Mouse (Mus musculus): ENCODE data around the gene Kalrn. TPM values are rescaled to one million over a fixed set of nuclear protein-coding genes. Genes with fewer than 3 reads are reported as not detected.

Gene Kalrn
- polyA plus RNA-seq, 1 experiment from 2014 or later = 39.2 TPM

- Histone ChIP-seq H3K36me3 (replicated peaks) (no peaks in the 10 kb centered on the region), H3K9me3 (no peaks in the 10 kb centered on the region), H3K4me2 (no peak overlapping the region), H3K4me3 (no peak overlapping the region), H3K4me1 (peaks cover 12% of the 10 kb centered on the region), H3K27me3 (replicated peaks) (no peaks in the 10 kb centered on the region), H3K9ac (no peak overlapping the region), H3K27ac (no peak overlapping the region)
- no peak for ATAC-seq (replicated peaks)
- WGBS = 86% methylated on average over 5 of the region's 5 CpGs
Observed at GRCm38 (mm10) chr16:34405094-34405493, 168.2 kb downstream of the Kalrn start.

DNA sequence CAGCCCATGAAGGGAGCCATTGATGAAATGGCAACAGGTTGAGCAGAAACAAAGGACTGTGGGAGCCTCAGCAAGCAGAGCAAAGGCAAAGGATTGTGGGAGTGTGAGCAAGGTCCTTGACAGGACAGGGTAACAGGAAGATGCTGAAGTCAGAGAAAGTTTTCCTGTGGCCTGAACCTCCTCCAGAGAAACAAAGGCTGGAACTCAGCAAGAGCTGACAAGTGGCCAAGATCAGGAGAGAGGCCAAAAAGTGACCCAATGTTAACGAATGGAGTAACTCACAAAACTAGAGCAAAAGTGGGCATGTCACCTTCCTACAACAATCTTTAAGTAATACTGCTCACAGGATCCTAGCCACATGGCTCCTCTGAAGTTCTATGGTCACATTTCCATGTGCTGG lies 172.1 kb downstream of the Kalrn start:
- no peak for ATAC-seq (replicated peaks)

DNA sequence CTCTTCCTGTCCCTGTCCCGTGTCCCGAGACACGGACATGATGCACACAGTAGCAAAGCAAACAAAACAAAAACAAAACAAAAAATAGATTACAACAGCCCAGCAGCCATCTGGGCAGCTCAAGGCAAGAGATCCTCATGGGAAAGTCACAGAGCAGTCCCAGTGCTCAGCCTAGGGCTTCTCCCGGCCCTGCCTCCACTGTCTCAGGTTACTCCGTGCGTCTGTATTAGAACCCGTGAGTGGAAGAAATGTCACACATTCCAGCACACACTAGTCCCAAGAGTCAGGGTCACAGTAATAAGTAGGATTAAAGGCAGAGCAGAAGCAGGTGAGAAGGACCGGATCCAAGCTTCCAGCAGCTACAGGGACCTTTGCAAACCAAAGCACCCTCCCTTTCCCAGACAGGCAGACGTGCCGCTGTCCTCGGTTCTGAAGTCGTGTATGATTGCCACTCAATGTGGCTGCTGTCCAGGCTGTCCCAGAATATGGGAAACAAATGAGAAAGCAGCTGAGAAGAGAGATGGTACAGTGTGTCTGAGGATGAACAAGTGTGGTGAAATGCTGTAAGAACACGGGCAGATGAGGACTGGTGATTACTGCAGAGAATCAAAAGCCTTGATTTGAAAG lies 173.1 kb downstream of the Kalrn start:
- 46% methylated on average over 13 of the region's 13 CpGs for WGBS
- no peak overlapping the region for H3K9ac ChIP-seq
- no peaks in the 10 kb centered on the region for H3K27me3 ChIP-seq (replicated peaks)
- no peak overlapping the region for H3K4me2 ChIP-seq
- peak; percentile 37; the same call in 1 of the 2 replicates for ATAC-seq (replicated peaks)
- H3K4me1 ChIP-seq = peaks cover 20% of the 10 kb centered on the region
- no peaks in the 10 kb centered on the region for H3K9me3 ChIP-seq
- no peaks in the 10 kb centered on the region for H3K36me3 ChIP-seq (replicated peaks)
- H3K27ac ChIP-seq = no peak overlapping the region
- H3K4me3 ChIP-seq = no peak overlapping the region

More for the DNA sequence above, 172.1 kb downstream of the Kalrn start:
- Histone ChIP-seq H3K9ac (no peak overlapping the region), H3K4me1 (peaks cover 15% of the 10 kb centered on the region), H3K27me3 (replicated peaks) (no peaks in the 10 kb centered on the region), H3K36me3 (replicated peaks) (no peaks in the 10 kb centered on the region), H3K4me3 (no peak overlapping the region), H3K27ac (no peak overlapping the region), H3K4me2 (no peak overlapping the region), H3K9me3 (no peaks in the 10 kb centered on the region)
- 81% methylated on average over 1 of the region's 1 CpGs for WGBS

- Histone ChIP-seq H3K4me3 (no peak overlapping the region), H3K4me2 (no peak overlapping the region), H3K9ac (no peak overlapping the region), H3K4me1 (peaks cover 18% of the 10 kb centered on the region), H3K27me3 (replicated peaks) (no peaks in the 10 kb centered on the region), H3K27ac (0 out of 2 replicates have a peak overlapping the region, but pooled peaks have one; percentile 20), H3K9me3 (no peaks in the 10 kb centered on the region), H3K36me3 (replicated peaks) (no peaks in the 10 kb centered on the region)
- ATAC-seq (replicated peaks) = peak; percentile 28; the same call in 1 of the 2 replicates
Observed at GRCm38 (mm10) chr16:34395221-34395811, 178.0 kb downstream of the Kalrn start.

DNA sequence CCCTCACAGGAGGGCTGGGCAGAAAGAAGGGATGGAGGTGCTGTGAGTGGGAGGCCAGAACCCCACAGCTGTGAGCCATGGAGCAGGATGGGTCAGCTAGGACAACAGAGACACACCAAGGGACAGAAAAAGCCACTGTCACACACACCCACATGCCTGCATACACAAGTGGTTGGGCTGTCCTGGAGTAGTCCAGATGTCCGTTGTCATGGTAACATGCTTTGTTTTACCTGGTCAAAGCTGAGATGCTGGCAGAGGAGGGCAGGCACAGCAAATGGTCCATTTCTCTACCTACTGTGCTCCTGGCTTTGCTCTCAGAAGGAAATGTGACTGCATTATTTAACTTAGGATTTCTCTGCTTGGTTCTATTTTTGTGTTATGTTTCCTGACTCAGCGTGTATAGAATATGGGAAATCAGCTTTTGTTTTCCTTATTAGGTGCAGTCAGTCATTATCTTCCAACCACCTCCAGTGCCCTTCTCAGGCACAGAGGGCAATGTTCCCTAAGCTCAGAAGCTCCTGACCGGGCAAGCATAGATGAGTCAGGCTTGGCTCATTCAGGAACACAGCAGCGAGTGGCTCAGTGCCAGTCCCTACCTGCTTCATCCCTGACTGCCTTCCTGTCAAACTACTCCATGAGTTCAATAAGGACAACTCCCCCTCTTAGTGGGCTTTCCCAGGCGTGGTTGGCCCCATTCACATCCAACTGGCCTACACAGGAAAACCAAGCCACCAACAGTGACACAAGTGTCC lies 183.6 kb downstream of the Kalrn start:
- Histone ChIP-seq H3K4me1 (peaks cover 14% of the 10 kb centered on the region), H3K27me3 (replicated peaks) (no peaks in the 10 kb centered on the region), H3K9ac (no peak overlapping the region), H3K4me2 (no peak overlapping the region), H3K27ac (no peak overlapping the region), H3K4me3 (no peak overlapping the region), H3K9me3 (no peaks in the 10 kb centered on the region), H3K36me3 (replicated peaks) (no peaks in the 10 kb centered on the region)
- ATAC-seq (replicated peaks) = peak; percentile 53
- WGBS = 78% methylated on average over 5 of the region's 5 CpGs

- H3K9me3 ChIP-seq = no peaks in the 10 kb centered on the region
- H3K4me3 ChIP-seq = no peak overlapping the region
- no peak overlapping the region for H3K27ac ChIP-seq
- H3K36me3 ChIP-seq (replicated peaks) = no peaks in the 10 kb centered on the region
- 84% methylated on average over 6 of the region's 6 CpGs for WGBS
- H3K4me1 ChIP-seq = peaks cover 11% of the 10 kb centered on the region
- no peak overlapping the region for H3K4me2 ChIP-seq
- H3K27me3 ChIP-seq (replicated peaks) = no peaks in the 10 kb centered on the region
- no peak overlapping the region for H3K9ac ChIP-seq
- ATAC-seq (replicated peaks) = no peak
Observed at GRCm38 (mm10) chr16:34388871-34389270, 184.5 kb downstream of the Kalrn start.

DNA sequence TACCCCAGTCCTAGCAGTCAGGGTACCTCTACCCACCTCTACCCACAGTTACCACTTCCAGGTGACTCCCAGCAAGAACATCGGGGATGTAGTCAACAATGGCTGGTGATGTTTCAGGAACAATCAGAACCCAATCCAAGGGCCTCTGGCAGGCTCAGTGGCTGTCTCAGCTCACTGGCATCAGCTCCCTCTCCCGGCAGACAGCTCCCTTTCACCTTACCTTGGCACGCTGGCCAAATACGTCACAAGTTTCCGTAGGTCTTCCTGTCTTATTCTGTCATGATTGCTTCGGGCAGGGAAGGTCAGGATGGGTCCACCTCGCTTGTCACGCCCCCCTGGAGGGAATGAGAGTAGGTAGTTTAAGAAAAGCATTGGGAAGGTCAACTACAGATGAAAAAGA lies 188.3 kb downstream of the Kalrn start:
- 93% methylated on average over 8 of the region's 8 CpGs for WGBS
- peaks cover 21% of the 10 kb centered on the region for H3K4me1 ChIP-seq

DNA sequence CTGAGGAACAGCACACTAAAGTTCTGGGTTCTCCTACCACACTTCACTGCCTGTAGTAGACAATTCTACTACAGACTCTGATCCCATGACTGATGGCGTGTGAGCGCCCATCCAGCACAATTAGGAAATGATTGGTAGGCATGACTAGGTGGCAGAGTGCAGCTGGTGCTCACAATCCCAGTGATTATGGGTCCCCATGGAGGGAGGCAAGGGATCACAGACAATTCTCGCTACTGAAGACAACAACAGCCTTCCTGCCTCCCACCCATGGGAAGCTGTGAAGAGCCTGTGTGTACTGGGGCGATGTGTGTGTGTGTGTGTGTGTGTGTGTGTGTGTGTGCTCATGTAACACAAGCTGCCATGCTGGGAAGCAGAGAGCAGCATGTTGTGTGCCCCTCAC lies 190.3 kb downstream of the Kalrn start:
- Histone ChIP-seq H3K27ac (no peak overlapping the region), H3K9me3 (no peaks in the 10 kb centered on the region), H3K27me3 (replicated peaks) (no peaks in the 10 kb centered on the region), H3K4me3 (no peak overlapping the region), H3K4me1 (peaks cover 13% of the 10 kb centered on the region), H3K4me2 (no peak overlapping the region), H3K9ac (no peak overlapping the region), H3K36me3 (replicated peaks) (no peaks in the 10 kb centered on the region)
- WGBS = 49% methylated on average over 4 of the region's 4 CpGs
- ATAC-seq (replicated peaks) = 0 out of 2 replicates have a peak, but pooled peaks have one; percentile 41

More for the DNA sequence above, 188.3 kb downstream of the Kalrn start:
- H3K4me3 ChIP-seq = no peak overlapping the region
- no peak for ATAC-seq (replicated peaks)
- no peak overlapping the region for H3K27ac ChIP-seq
- H3K36me3 ChIP-seq (replicated peaks) = no peaks in the 10 kb centered on the region
- H3K9me3 ChIP-seq = no peaks in the 10 kb centered on the region
- H3K27me3 ChIP-seq (replicated peaks) = no peaks in the 10 kb centered on the region
- no peak overlapping the region for H3K9ac ChIP-seq
- no peak overlapping the region for H3K4me2 ChIP-seq

DNA sequence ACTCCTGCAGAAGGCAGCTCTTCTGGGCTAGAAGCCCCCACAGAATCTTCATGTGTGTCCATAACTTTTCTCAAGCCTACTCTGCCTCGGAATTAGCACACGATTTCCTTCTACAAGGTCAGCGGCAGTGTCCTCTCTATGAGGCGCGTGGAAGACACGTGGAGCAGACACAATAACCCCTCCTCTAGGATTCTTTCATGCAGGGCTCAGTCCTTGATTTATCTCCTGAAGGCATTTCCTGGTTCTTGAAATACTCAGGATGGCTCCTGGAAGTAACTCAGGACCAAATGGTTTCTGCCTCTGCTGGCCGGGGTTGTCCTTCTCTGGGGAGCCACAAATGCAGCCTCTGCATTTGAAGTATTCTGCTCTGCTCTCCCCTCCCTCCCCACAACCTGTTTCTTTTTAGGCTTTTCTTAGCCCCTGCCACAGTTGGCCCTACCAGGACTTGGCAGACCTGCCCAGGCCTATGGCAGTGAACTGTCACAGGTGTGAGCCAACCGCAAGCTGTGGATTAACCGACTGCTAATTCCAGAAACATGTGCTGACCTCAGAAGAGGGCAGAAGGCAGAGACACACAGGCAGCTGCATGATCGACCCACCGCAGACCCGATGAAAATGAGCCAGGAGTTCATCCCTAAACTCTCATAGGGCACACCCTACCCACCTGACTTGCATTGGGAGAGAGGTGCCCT lies 197.0 kb downstream of the Kalrn start:
- no peak overlapping the region for H3K9ac ChIP-seq
- 82% methylated on average over 12 of the region's 12 CpGs for WGBS
- H3K27me3 ChIP-seq (replicated peaks) = no peaks in the 10 kb centered on the region
- H3K4me1 ChIP-seq = peaks cover 5% of the 10 kb centered on the region
- H3K9me3 ChIP-seq = no peaks in the 10 kb centered on the region
- H3K4me2 ChIP-seq = no peak overlapping the region
- no peak overlapping the region for H3K27ac ChIP-seq
- H3K36me3 ChIP-seq (replicated peaks) = no peaks in the 10 kb centered on the region
- no peak overlapping the region for H3K4me3 ChIP-seq
- no peak; the same call in 1 of the 2 replicates for ATAC-seq (replicated peaks)

- H3K9ac ChIP-seq = no peak overlapping the region
- WGBS = 65% methylated on average over 4 of the region's 4 CpGs
- H3K4me1 ChIP-seq = peaks cover 3% of the 10 kb centered on the region; the same call in 1 of the 2 replicates
- no peak for ATAC-seq (replicated peaks)
- no peak overlapping the region for H3K27ac ChIP-seq
- no peak overlapping the region for H3K4me2 ChIP-seq
- H3K36me3 ChIP-seq (replicated peaks) = no peaks in the 10 kb centered on the region
- no peaks in the 10 kb centered on the region for H3K9me3 ChIP-seq
- no peaks in the 10 kb centered on the region for H3K27me3 ChIP-seq (replicated peaks)
- no peak overlapping the region for H3K4me3 ChIP-seq
Observed at GRCm38 (mm10) chr16:34373519-34373918, 199.8 kb downstream of the Kalrn start.

DNA sequence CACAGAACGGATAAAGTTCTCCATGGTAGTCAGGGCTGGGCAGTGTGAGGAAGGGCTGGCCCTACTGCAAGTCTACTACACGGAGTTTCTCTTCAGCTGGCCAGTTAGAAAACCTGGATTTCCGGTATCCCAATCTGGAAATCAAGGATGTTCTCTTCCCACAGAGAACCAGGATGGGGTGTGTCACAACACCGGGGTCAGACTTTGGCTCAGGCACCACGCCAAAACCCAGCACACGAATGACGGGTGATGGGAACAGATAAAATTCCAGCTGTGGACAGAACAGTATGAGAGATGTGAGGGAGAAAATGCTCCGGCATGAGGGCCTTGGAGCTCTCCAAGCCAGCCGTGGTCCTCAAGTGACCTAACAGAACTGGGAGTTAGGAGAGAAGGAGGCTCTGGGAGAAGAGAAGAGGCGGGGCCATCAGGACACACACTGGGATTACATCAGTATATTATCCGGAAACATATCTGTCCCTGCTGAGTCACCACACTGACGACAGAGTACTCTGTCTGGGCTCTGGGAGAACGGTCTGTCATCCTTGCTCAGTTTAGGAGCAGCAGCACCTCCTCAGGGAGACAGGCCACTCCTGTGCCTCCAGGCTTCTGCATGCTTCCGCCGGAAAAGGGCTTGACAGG lies 201.1 kb downstream of the Kalrn start:
- H3K4me3 ChIP-seq = no peak overlapping the region
- H3K9me3 ChIP-seq = no peaks in the 10 kb centered on the region
- no peak overlapping the region for H3K27ac ChIP-seq
- H3K4me2 ChIP-seq = no peak overlapping the region
- peaks cover 3% of the 10 kb centered on the region; the same call in 1 of the 2 replicates for H3K4me1 ChIP-seq
- H3K36me3 ChIP-seq (replicated peaks) = no peaks in the 10 kb centered on the region
- H3K27me3 ChIP-seq (replicated peaks) = no peaks in the 10 kb centered on the region
- no peak for ATAC-seq (replicated peaks)
- no peak overlapping the region for H3K9ac ChIP-seq
- WGBS = 80% methylated on average over 15 of the region's 15 CpGs

GRCm38 (mm10) chr16:34359206-34359605 lies 214.1 kb downstream of the Kalrn start:
- ATAC-seq (replicated peaks) = no peak
- Histone ChIP-seq H3K4me2 (no peak overlapping the region), H3K9ac (no peak overlapping the region), H3K4me1 (no peaks in the 10 kb centered on the region), H3K27ac (no peak overlapping the region), H3K36me3 (replicated peaks) (no peaks in the 10 kb centered on the region), H3K9me3 (no peaks in the 10 kb centered on the region), H3K27me3 (replicated peaks) (no peaks in the 10 kb centered on the region), H3K4me3 (no peak overlapping the region)
- WGBS = 82% methylated on average over 4 of the region's 4 CpGs

Measured in midbrain, embryonic 15.5 days (tissue).